In the genomic region with DNA sequence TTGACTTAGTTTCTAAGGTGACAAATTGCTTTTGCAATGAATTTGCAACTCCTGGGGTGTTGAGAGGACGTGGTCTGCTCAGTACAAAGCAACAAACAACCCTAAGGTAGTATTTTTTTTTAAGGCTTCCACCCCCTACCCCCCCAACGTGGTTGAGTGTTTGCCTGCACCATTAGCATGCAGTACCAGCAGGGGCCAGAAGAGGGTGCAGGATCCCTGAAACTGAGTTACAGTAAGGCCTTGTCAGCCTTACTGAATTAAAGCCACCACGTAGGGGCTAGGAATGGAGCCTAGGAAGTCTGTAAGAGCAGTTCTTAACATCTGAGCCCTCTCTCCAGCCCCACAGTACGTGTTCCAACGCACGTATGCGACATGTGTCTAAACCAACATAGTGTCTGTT, we compare ENCODE assay signal across 9 mouse cellular contexts. TPM values are rescaled to one million over a fixed set of nuclear protein-coding genes. Genes with fewer than 3 reads are reported as not detected.
DNase-seq lines count a peak whose midpoint lies in the region; ATAC-seq lines count a peak whose summit lies in the region.
"Had no signal": no experiment of that assay in that cellular context is flagged by ENCODE, and none has a peak within 500 bp of the region (broad histone marks: within the 10 kb centered on the region; RNA-seq: fewer than 3 reads in every experiment).

No protein-coding gene starts in this region.

- DNase-seq in gastrocnemius, adult 18-20 months (ENCODE audit: low spot score) = peak; percentile 26
- no peak for DNase-seq in gastrocnemius, postnatal 25 days
- peak; percentile 33 for DNase-seq in ovary, postnatal 14 days (ENCODE audit: low spot score)
- no peak for DNase-seq in ovary, adult 18-20 months (ENCODE audit: low spot score)
- peak; percentile 12 for DNase-seq in adrenal gland, adult 2 months
- DNase-seq in thymus, postnatal 4 days = peak; percentile 82

- peak; percentile 91 for ATAC-seq in granulocyte monocyte progenitor cell, adult 5-6 weeks (replicated peaks; ENCODE audit: poor library complexity, severe bottlenecking)
- peak; percentile 92 for ATAC-seq in megakaryocyte, adult 5-6 weeks (ENCODE audit: poor library complexity, severe bottlenecking)

RNA-seq across cellular contexts. Expression of a gene that starts 3.5 kb away (rescaled TPM):
- not detected for total RNA-seq in gastrocnemius, adult 18-20 months (2021)
- not detected for total RNA-seq in gastrocnemius, postnatal 25 days (2021)
- total RNA-seq in adrenal gland, adult 2 months (2021) = under 1 TPM; 0.14 to 0.17 TPM
- 0.03 and 0.04 TPM in 2 replicates for polyA plus RNA-seq in adrenal gland, adult 2 months (2012; rRNA removed)
- not detected in 2 replicates for total RNA-seq in granulocyte monocyte progenitor cell, adult 5-6 weeks (2014; fragmentation: Nextera tagmentation)
- total RNA-seq in granulocyte monocyte progenitor cell, adult 5-6 weeks (2017) = not detected in 2 replicates
- not detected in 2 replicates for total RNA-seq in megakaryocyte, adult 5-6 weeks (2015)
- not detected in 2 replicates for total RNA-seq in megakaryocyte, adult 5-6 weeks (2017)
- polyA plus RNA-seq: embryonic facial prominence, embryonic 15.5 days had no signal

RNA-seq across cellular contexts. Expression of a gene that starts 29.8 kb away (rescaled TPM):
- 1 to 10 TPM; 4.3 to 5.3 TPM for total RNA-seq in gastrocnemius, adult 18-20 months (2021)
- 1 to 10 TPM; 4.5 to 5.5 TPM for total RNA-seq in gastrocnemius, postnatal 25 days (2021)
- 1 to 10 TPM; 1.7 to 3.4 TPM for total RNA-seq in adrenal gland, adult 2 months (2021)
- 1.4 and 2.8 TPM in 2 replicates for polyA plus RNA-seq in adrenal gland, adult 2 months (2012; rRNA removed)
- total RNA-seq in granulocyte monocyte progenitor cell, adult 5-6 weeks (2014; fragmentation: Nextera tagmentation) = 1.7 TPM in 1 of 2 replicates, not detected in the other
- not detected in 2 replicates for total RNA-seq in granulocyte monocyte progenitor cell, adult 5-6 weeks (2017)
- total RNA-seq in megakaryocyte, adult 5-6 weeks (2015) = 0.27 TPM in 1 of 2 replicates, not detected in the other
- 0.18 and 0.94 TPM in 2 replicates for total RNA-seq in megakaryocyte, adult 5-6 weeks (2017)

RNA-seq across cellular contexts. Expression of a gene that starts 30.2 kb away (rescaled TPM):
- total RNA-seq in gastrocnemius, adult 18-20 months (2021) = under 1 TPM; 0.09 to 0.21 TPM
- under 1 TPM; 0.56 to 0.96 TPM for total RNA-seq in gastrocnemius, postnatal 25 days (2021)
- 1 to 10 TPM; 1.3 to 2.3 TPM for total RNA-seq in adrenal gland, adult 2 months (2021)
- 1.5 and 3.2 TPM in 2 replicates for polyA plus RNA-seq in adrenal gland, adult 2 months (2012; rRNA removed)
- 13.4 and 25.5 TPM in 2 replicates for total RNA-seq in granulocyte monocyte progenitor cell, adult 5-6 weeks (2014; fragmentation: Nextera tagmentation)
- 31.7 and 34.6 TPM in 2 replicates for total RNA-seq in granulocyte monocyte progenitor cell, adult 5-6 weeks (2017)
- 46.9 and 48.0 TPM in 2 replicates for total RNA-seq in megakaryocyte, adult 5-6 weeks (2015)
- 52.6 and 60.9 TPM in 2 replicates for total RNA-seq in megakaryocyte, adult 5-6 weeks (2017)

RNA-seq across cellular contexts. Expression of a gene that starts 56.6 kb away (rescaled TPM):
- 10 to 100 TPM; 16.2 to 16.3 TPM for total RNA-seq in gastrocnemius, adult 18-20 months (2021)
- 10 to 100 TPM; 18.4 to 20.3 TPM for total RNA-seq in gastrocnemius, postnatal 25 days (2021)
- total RNA-seq in adrenal gland, adult 2 months (2021) = 10 to 100 TPM; 70.6 to 71.2 TPM
- 36.2 and 50.5 TPM in 2 replicates for polyA plus RNA-seq in adrenal gland, adult 2 months (2012; rRNA removed)
- total RNA-seq in granulocyte monocyte progenitor cell, adult 5-6 weeks (2014; fragmentation: Nextera tagmentation) = 62.6 and 69.1 TPM in 2 replicates
- total RNA-seq in granulocyte monocyte progenitor cell, adult 5-6 weeks (2017) = 72.8 and 79.9 TPM in 2 replicates
- 64.7 and 75.2 TPM in 2 replicates for total RNA-seq in megakaryocyte, adult 5-6 weeks (2015)
- 81.3 and 94.4 TPM in 2 replicates for total RNA-seq in megakaryocyte, adult 5-6 weeks (2017)

RNA-seq across cellular contexts. Expression of a gene that starts 56.7 kb away (rescaled TPM):
- under 1 TPM; 0.43 to 0.71 TPM for total RNA-seq in gastrocnemius, adult 18-20 months (2021)
- under 1 TPM; 0.43 to 0.99 TPM for total RNA-seq in gastrocnemius, postnatal 25 days (2021)
- total RNA-seq in adrenal gland, adult 2 months (2021) = 1 to 10 TPM in 1 of 2 experiments, under 1 TPM in 1; 0.81 to 1.6 TPM
- 0.56 and 0.64 TPM in 2 replicates for polyA plus RNA-seq in adrenal gland, adult 2 months (2012; rRNA removed)
- total RNA-seq in granulocyte monocyte progenitor cell, adult 5-6 weeks (2014; fragmentation: Nextera tagmentation) = 40.6 and 41.8 TPM in 2 replicates
- total RNA-seq in granulocyte monocyte progenitor cell, adult 5-6 weeks (2017) = 20.4 and 26.4 TPM in 2 replicates
- 15.4 and 15.7 TPM in 2 replicates for total RNA-seq in megakaryocyte, adult 5-6 weeks (2015)
- total RNA-seq in megakaryocyte, adult 5-6 weeks (2017) = 8.1 and 11.5 TPM in 2 replicates

Comparison
In these comparisons a context has a peak if more than half of its experiments do, and no peak if none do; other contexts are left out.
1. DNase-seq: peak in gastrocnemius, adult 18-20 months (single experiment), ovary, postnatal 14 days (single experiment), adrenal gland, adult 2 months (single experiment) and thymus, postnatal 4 days (single experiment); none in gastrocnemius, postnatal 25 days (single experiment) and ovary, adult 18-20 months (single experiment).
2. RNA of a gene that starts 30.2 kb away (total RNA-seq): 46.9 to 60.9 TPM in megakaryocyte, adult 5-6 weeks and 13.4 to 34.6 TPM in granulocyte monocyte progenitor cell, adult 5-6 weeks; 1.3 to 2.3 TPM in adrenal gland, adult 2 months, 0.56 to 0.96 TPM in gastrocnemius, postnatal 25 days and 0.09 to 0.21 TPM in gastrocnemius, adult 18-20 months; every median in the first group is over 4 times any median in the second.